Mouse (Mus musculus): ENCODE measurements around the gene Gm27021. TPM values are rescaled to one million over a fixed set of nuclear protein-coding genes. Genes with fewer than 3 reads are reported as not detected.
A peak's percentile ranks its signal among the peaks of the same experiment; 100 is the strongest.

Gene Gm27021
- total and polyA plus RNA-seq, 2 experiments from 2014 or later: 7.0 to 12.4 TPM

DNA sequence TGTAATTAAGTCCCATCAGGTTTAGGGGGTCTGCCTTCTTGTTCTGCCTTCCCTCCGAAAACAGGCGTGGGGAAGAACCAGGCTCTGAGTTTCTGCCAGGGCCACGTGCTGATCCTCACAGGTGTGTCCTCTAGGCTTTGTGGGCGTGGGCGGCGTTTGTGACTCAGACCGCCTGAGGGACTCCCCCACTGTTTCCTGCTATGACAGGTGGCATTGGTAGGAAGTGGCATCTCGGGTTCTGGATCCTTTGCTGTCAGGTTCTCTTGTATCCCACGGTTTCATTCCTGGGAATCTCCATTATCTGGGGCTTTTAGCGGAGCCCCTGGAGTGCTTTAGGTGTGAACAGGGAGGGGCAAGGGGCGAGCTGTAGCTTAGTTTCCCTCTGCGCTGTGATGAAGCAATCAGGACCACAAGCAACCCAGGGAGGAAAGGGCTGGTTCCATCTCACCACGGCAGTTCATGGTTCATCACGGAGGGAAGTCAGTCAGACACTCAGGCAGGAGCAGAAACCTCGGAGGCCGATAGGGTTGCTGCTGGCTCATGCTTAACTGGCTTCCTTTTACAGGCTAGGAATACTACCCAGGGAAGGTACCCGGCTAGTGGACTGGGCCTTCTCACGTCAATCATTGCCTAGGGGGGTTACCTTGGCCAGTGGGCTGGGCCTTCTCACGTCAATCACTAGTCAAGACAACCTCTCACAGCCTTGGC lies 34.0 kb upstream of the Gm27021 start:
- Histone ChIP-seq H3K9me3 (ENCODE audit: low read length) (no peaks in the 10 kb centered on the region), H3K9ac (no peak overlapping the region), H3K4me2 (ENCODE audit: low read depth) (no peak overlapping the region), H3K4me3 (ENCODE audit: low read depth, low read length) (no peak overlapping the region), H3K27me3 (ENCODE audit: insufficient read depth, low read length) (no peaks in the 10 kb centered on the region), H3K27ac (ENCODE audit: low read depth, low read length) (no peak overlapping the region), H3K36me3 (ENCODE audit: insufficient read depth) (no peaks in the 10 kb centered on the region), H3K4me1 (ENCODE audit: insufficient read depth) (no peaks in the 10 kb centered on the region)
- WGBS: 73% methylated on average over 19 of the region's 19 CpGs
- ATAC-seq: no peak
- TF ChIP-seq CTCF (IDR thresholded peaks at IDR 0.05; ENCODE audit: low read depth): no peak
- no peak for DNase-seq

DNA sequence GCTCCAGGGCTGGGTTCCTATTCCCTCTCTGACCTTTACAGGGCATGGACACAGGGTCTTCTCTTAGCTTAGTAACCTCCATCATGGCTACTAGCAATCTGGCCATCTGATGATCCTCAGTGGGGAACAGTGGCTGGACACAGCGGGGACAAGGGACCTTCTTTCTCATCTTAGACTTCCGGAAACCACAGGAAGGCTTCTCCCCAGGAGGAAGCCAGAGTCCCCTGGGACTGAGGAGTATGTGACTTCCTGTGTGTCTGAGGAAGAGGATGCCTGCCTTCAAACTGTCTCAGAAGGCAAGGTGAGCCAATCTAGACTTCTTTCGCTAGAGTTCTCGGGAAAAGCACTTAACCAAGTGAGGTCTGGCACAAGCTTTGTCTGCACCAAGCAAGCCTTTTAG lies 32.2 kb upstream of the Gm27021 start:
- no peak for DNase-seq
- H3K27me3 ChIP-seq (ENCODE audit: insufficient read depth, low read length): no peaks in the 10 kb centered on the region
- no peak overlapping the region for H3K27ac ChIP-seq (ENCODE audit: low read depth, low read length)
- no peak for TF ChIP-seq CTCF (IDR thresholded peaks at IDR 0.05; ENCODE audit: low read depth)
- no peak overlapping the region for H3K4me2 ChIP-seq (ENCODE audit: low read depth)
- H3K36me3 ChIP-seq (ENCODE audit: insufficient read depth): no peaks in the 10 kb centered on the region
- H3K9ac ChIP-seq: no peak overlapping the region
- H3K4me1 ChIP-seq (ENCODE audit: insufficient read depth): no peaks in the 10 kb centered on the region
- no peaks in the 10 kb centered on the region for H3K9me3 ChIP-seq (ENCODE audit: low read length)
- WGBS: 85% methylated on average over 4 of the region's 4 CpGs
- no peak for ATAC-seq
- no peak overlapping the region for H3K4me3 ChIP-seq (ENCODE audit: low read depth, low read length)

DNA sequence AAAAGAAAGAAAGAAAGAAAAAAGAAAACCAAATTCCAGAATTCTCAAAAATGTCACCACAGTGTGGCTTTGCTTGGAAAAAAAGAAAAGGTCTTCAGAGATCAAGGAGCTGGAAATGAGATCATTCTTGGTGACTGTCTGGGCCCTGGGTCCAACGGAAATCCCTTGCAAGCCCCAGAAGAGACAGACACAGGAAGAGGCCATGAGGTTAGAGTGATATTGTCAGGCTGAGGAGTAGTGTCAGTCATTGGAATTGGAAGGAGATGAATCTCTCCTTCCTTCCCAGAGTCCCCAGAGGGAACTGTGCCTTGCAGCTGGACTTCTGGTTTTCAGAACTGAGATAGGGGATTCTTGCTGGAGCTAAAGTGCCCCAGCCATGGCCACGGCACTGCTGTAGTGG lies 31.7 kb upstream of the Gm27021 start:
- 79% methylated on average over 2 of the region's 2 CpGs for WGBS

DNA sequence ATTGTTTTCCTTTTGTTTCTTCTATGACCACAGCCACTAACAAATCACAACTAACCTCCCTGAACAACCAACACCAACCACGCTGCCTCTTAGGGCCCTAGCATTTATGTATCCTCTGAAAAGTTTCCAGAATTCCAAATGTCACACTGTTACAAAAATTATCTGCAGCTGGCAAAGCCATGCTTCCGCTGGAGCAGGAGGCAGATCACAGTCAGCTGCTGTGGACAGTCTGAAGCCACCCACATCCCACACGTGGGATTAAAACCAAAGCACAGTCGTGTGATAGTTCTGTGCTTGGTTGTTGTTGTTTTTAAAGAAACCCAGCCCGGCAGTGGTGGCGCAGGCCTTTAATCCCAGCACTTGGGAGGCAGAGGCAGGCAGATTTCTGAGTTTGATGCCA lies 31.2 kb upstream of the Gm27021 start:
- Histone ChIP-seq H3K36me3 (ENCODE audit: insufficient read depth) (no peaks in the 10 kb centered on the region), H3K9ac (no peak overlapping the region), H3K27me3 (ENCODE audit: insufficient read depth, low read length) (no peaks in the 10 kb centered on the region), H3K27ac (ENCODE audit: low read depth, low read length) (no peak overlapping the region), H3K9me3 (ENCODE audit: low read length) (no peaks in the 10 kb centered on the region), H3K4me3 (ENCODE audit: low read depth, low read length) (no peak overlapping the region), H3K4me1 (ENCODE audit: insufficient read depth) (no peaks in the 10 kb centered on the region), H3K4me2 (ENCODE audit: low read depth) (no peak overlapping the region)
- DNase-seq (no peak), ATAC-seq (no peak)
- 80% methylated on average over 6 of the region's 6 CpGs for WGBS
- no peak for TF ChIP-seq CTCF (IDR thresholded peaks at IDR 0.05; ENCODE audit: low read depth)

More for the DNA sequence above, 31.7 kb upstream of the Gm27021 start:
- Histone ChIP-seq H3K9me3 (ENCODE audit: low read length) (no peaks in the 10 kb centered on the region), H3K4me1 (ENCODE audit: insufficient read depth) (no peaks in the 10 kb centered on the region), H3K4me3 (ENCODE audit: low read depth, low read length) (no peak overlapping the region), H3K4me2 (ENCODE audit: low read depth) (no peak overlapping the region), H3K9ac (no peak overlapping the region), H3K27ac (ENCODE audit: low read depth, low read length) (no peak overlapping the region), H3K27me3 (ENCODE audit: insufficient read depth, low read length) (no peaks in the 10 kb centered on the region), H3K36me3 (ENCODE audit: insufficient read depth) (no peaks in the 10 kb centered on the region)
- no peak for TF ChIP-seq CTCF (IDR thresholded peaks at IDR 0.05; ENCODE audit: low read depth)
- DNase-seq: no peak
- ATAC-seq: no peak

DNA sequence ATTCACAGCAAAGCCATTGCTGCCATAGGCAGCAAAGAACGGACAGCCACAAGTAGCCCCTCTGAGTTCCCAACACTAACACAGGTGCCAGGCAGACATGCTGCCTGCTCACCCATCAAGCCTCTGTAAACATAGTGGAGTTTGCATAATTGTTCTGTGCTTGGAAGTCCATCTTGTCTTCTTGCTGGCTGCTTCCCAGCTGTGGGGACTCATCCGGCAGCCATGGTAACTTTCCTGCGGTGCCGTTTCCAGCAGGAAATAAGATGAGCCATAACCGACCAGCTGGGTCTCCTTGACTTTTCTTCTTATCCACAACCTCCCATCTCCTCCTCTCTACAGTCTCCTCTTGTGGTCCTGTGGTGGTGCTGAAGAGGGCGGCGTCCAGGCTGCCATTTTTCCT lies 30.5 kb upstream of the Gm27021 start:
- 85% methylated on average over 7 of the region's 7 CpGs for WGBS
- no peak overlapping the region for H3K4me3 ChIP-seq (ENCODE audit: low read depth, low read length)
- DNase-seq (no peak), ATAC-seq (no peak)
- H3K9ac ChIP-seq: no peak overlapping the region
- no peak overlapping the region for H3K27ac ChIP-seq (ENCODE audit: low read depth, low read length)
- no peaks in the 10 kb centered on the region for H3K36me3 ChIP-seq (ENCODE audit: insufficient read depth)
- no peaks in the 10 kb centered on the region for H3K9me3 ChIP-seq (ENCODE audit: low read length)
- no peak for TF ChIP-seq CTCF (IDR thresholded peaks at IDR 0.05; ENCODE audit: low read depth)
- no peak overlapping the region for H3K4me2 ChIP-seq (ENCODE audit: low read depth)
- no peaks in the 10 kb centered on the region for H3K4me1 ChIP-seq (ENCODE audit: insufficient read depth)
- H3K27me3 ChIP-seq (ENCODE audit: insufficient read depth, low read length): no peaks in the 10 kb centered on the region

DNA sequence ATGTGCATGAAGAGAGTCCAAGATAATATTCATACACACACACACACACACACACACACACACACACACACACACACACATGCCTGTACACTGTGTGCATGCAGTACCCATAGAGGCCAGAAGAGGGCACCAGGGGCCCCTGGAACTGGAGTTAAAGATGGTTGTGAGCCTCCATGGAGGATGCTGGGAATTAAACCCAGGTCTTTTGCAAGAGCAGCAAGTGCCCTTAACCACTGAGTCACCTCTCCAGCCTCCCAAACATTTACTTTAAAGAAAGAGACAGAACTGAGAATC lies 30.0 kb upstream of the Gm27021 start:
- Histone ChIP-seq H3K27me3 (ENCODE audit: insufficient read depth, low read length) (no peaks in the 10 kb centered on the region), H3K4me2 (ENCODE audit: low read depth) (no peak overlapping the region), H3K9me3 (ENCODE audit: low read length) (no peaks in the 10 kb centered on the region), H3K4me1 (ENCODE audit: insufficient read depth) (no peaks in the 10 kb centered on the region), H3K9ac (no peak overlapping the region), H3K27ac (ENCODE audit: low read depth, low read length) (no peak overlapping the region), H3K36me3 (ENCODE audit: insufficient read depth) (no peaks in the 10 kb centered on the region), H3K4me3 (ENCODE audit: low read depth, low read length) (no peak overlapping the region)
- DNase-seq (no peak), ATAC-seq (no peak)
- peak; percentile 38; the same call in 1 of the 2 replicates for TF ChIP-seq CTCF (IDR thresholded peaks at IDR 0.05; ENCODE audit: low read depth)

DNA sequence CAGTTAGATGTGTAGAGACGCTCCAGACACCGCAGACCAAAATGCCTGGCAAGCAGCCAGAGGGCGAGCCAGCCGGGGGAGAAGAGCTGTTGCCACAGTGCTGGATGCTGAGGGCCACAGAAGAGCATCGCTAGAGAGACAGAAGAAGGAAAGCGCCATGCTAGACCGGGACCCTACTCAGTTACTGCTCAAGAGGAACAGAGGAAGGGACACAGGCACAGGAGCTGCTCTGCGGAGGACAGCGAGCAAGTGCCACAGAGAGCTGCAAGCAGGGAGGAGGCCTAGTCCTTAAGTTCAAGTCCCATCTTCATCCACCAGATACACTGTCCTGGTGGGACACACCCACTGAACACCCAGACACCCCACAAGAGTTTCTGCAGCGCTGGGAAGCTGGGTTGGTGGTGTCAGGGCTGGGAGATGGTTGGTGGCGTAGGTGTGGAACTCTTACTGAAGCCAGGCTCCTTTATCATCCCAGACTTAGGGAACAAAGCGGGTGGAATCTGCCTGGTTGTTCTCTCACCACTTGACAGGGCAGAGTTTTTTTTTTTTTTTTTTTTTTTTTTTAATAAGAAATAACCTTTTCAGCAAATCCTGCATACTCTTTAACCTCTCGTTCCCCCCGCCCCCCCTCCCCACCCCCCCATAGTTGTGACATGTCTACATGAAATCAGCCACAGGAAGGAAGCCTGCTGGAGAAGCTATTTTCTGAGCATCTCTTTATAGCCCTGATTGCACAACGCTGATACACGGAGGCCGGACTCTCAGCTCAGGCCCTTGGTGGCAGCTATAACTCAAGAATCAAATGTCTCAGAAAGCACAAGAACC lies 29.5 kb upstream of the Gm27021 start:
- H3K27ac ChIP-seq (ENCODE audit: low read depth, low read length): no peak overlapping the region
- H3K36me3 ChIP-seq (ENCODE audit: insufficient read depth): no peaks in the 10 kb centered on the region
- no peak overlapping the region for H3K4me3 ChIP-seq (ENCODE audit: low read depth, low read length)
- no peak for TF ChIP-seq CTCF (IDR thresholded peaks at IDR 0.05; ENCODE audit: low read depth)
- DNase-seq (peak; percentile 18), ATAC-seq (no peak; the same call in 1 of the 2 replicates)
- H3K4me2 ChIP-seq (ENCODE audit: low read depth): no peak overlapping the region
- WGBS: 74% methylated on average over 17 of the region's 17 CpGs
- no peaks in the 10 kb centered on the region for H3K27me3 ChIP-seq (ENCODE audit: insufficient read depth, low read length)
- no peak overlapping the region for H3K9ac ChIP-seq
- no peaks in the 10 kb centered on the region for H3K4me1 ChIP-seq (ENCODE audit: insufficient read depth)
- no peaks in the 10 kb centered on the region for H3K9me3 ChIP-seq (ENCODE audit: low read length)
